Mouse (Mus musculus) hindbrain, embryonic 10.5 days (tissue): ENCODE measurements around the gene G3bp2. TPM values are rescaled to one million over a fixed set of nuclear protein-coding genes. Genes with fewer than 3 reads are reported as not detected.

Source experiments
- DNase-seq: peaks from one replicate; pipeline ENCODE4 v3.0.0-alpha.2; 2017; ENCODE audit warnings: low spot score
- H3K27ac ChIP-seq: fragments of 300-500 bp; sonication (generic); 2 replicates; pipeline ENCODE4 v1.5.1; 2016; ENCODE audit warnings: mild to moderate bottlenecking, moderate library complexity
- H3K27me3 ChIP-seq: fragments of 300-500 bp; sonication (generic); 2 replicates; pipeline ENCODE4 v1.6.1; 2016; ENCODE audit warnings: mild to moderate bottlenecking; ENCODE audit not compliant: poor library complexity, insufficient read depth, severe bottlenecking
- H3K36me3 ChIP-seq: fragments of 300-500 bp; sonication (generic); 2 replicates; pipeline ENCODE4 v1.6.1; 2016; ENCODE audit warnings: mild to moderate bottlenecking, moderate library complexity
- H3K4me1 ChIP-seq: fragments of 300-500 bp; sonication (generic); replicated peaks from 2 replicates; pipeline ENCODE4 v1.6.1; 2016; ENCODE audit warnings: mild to moderate bottlenecking
- H3K4me3 ChIP-seq: fragments of 300-500 bp; sonication (generic); 2 replicates; pipeline ENCODE4 v1.5.1; 2016; ENCODE audit warnings: mild to moderate bottlenecking, moderate library complexity
- H3K9me3 ChIP-seq: fragments of 300-500 bp; sonication (generic); 2 replicates; pipeline ENCODE4 v1.6.1; 2016; ENCODE audit warnings: mild to moderate bottlenecking, moderate library complexity
- WGBS: fragments of 180-500 bp; shearing (Covaris S2); methylation state at CpG from one replicate; pipeline ENCODE4 v1.1.7; 2016; 5-methylcytosine and 5-hydroxymethylcytosine counted together
- polyA plus RNA-seq: library from polyadenylated mRNA; unstranded; fragments of >200 nt; fragmentation: Nextera tagmentation; extraction: Ambion mirVana; gene quantifications from 2 replicates; pipeline ENCODE4 v1.2.1, GENCODE M21; 2016

Gene G3bp2
- polyA plus RNA-seq, 1 experiment from 2014 or later = 273 TPM

DNA sequence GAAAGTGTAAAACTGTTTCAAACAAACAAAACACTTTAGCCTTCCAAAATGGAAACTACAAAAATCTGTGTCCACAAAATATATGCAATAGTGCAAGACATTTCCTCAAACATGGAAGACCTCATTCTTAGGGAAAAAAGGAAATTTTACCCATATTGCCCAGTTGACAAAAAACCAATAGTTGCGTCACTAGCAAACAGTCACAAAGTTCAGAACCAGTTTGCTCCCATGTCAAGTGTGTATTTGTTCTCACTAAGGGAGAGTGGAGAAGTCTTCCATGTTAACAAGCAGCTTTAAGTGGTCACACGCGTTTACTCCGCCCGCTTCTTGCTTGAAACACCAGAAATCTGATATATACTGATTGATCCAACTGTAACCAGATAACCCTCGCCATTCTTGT, 30.7 kb downstream of the G3bp2 start:
- H3K36me3 ChIP-seq = peaks cover 68% of the 10 kb centered on the region
- WGBS = 95% methylated on average over 6 of the region's 6 CpGs
- no peaks in the 10 kb centered on the region for H3K4me1 ChIP-seq
- H3K9me3 ChIP-seq = no peaks in the 10 kb centered on the region
- no peaks in the 10 kb centered on the region for H3K27me3 ChIP-seq
- DNase-seq = no peak
- no peak overlapping the region for H3K4me3 ChIP-seq
- H3K27ac ChIP-seq = no peak overlapping the region

DNA sequence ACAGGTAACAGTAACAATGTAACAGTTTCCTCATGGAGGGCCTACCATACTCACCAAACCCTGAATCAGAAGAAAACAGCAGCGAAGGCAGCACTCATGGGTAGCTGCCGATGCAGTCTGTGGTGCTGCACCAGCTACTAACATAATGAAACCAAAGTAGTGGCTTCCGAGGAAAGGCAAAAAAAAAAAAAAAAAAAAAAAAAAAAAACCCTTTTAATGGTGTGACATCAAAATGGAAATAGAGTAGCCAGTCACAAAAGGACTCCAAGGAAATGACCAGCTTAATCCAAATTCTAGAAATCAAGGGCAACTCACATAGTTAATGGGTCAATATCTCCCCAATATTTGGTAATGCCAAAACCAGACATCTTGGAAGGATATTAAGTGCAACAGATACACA, 33.1 kb downstream of the G3bp2 start:
- Histone ChIP-seq H3K36me3 (peaks cover 44% of the 10 kb centered on the region), H3K9me3 (no peaks in the 10 kb centered on the region), H3K4me1 (no peaks in the 10 kb centered on the region), H3K27ac (no peak overlapping the region), H3K27me3 (no peaks in the 10 kb centered on the region), H3K4me3 (no peak overlapping the region)
- DNase-seq = no peak
- WGBS = 84% methylated on average over 3 of the region's 3 CpGs

DNA sequence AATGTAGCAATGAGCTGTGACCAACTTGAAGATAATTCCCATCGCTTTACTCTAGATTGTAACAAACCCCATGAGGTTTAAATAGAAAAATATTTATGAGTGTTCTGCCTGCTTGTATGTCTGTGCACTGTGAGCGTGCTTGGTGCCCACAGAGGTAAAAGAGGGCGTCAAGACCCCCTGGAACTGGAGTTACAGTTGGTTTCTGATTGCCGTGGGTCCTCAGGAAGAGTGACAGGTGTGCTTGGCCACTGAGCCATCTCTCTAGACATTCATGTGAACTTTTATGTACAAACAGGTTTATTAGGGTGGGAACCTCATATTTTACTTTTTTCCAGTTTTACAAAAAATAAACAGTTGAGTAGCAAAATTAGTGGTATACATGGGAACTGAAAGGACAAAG, 39.7 kb downstream of the G3bp2 start, which contains the start of gene Cdkl2:
TSS of gene Cdkl2 (minus strand) at position 101 of the 400 bp plus-strand sequence.
- 79% methylated on average over 4 of the region's 4 CpGs for WGBS
- Histone ChIP-seq H3K4me3 (peak within 1 kb of the TSS; percentile 80), H3K27ac (peak within 1 kb of the TSS; percentile 73; the same call in 1 of the 2 replicates), H3K4me1 (peaks cover 12% of the 10 kb centered on the region; the same call in 1 of the 2 replicates), H3K9me3 (no peaks in the 10 kb centered on the region), H3K36me3 (no peaks in the 10 kb centered on the region), H3K27me3 (peaks cover 36% of the 10 kb centered on the region)
- no peak for DNase-seq

DNA sequence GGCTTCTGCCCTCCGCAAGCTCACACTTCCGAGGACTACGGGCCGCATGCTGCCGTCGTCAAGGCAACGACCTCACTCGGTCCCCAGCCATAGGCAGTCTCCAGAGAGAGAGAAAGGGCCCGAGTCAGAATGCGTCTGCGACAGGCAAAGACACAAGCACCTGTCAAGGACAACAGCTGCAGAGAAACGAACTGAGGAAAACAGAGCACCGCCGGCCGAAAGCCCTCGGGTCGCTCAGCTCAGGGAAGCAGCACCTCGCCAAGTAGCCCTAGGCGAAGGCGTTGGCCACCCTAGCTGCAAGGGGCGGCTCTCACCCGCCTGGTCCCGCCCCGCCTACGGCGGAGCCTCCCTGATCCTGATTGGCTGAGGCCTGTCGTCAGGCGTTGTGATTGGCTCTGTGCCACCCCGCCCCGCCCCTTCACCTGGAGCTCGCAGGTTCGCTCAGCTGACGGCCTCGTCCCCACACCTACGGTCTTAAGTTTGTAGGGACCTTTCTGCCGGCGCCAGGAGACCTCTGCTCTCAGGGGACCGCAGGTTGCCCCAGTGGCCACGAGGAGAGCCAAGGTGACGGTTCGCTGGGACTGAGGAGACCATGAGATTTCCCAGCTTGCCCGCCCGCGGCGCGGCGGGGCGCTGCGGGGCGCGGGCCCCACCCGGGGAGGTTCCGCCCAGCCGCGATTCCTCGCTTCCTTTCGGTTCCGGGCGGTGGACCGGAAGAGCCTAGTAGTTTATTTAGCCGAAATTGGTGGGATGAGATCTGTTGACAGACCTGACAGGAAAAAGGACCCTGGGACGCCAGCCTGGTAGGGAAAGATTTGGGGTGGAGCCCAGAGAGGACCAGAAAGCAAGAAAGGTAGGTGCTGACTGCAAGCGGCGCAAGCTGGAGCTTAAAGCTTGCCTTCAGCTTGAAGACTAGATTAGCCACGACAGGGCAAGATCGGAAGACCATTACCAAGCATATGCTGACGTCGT, 40.9 kb downstream of the G3bp2 start:
- no peaks in the 10 kb centered on the region for H3K36me3 ChIP-seq
- H3K27ac ChIP-seq = peak overlapping the region; percentile 73; the same call in 1 of the 2 replicates
- peaks cover 12% of the 10 kb centered on the region; the same call in 1 of the 2 replicates for H3K4me1 ChIP-seq
- H3K4me3 ChIP-seq = peak overlapping the region; percentile 80
- DNase-seq = peak; percentile 89
- peaks cover 36% of the 10 kb centered on the region for H3K27me3 ChIP-seq
- under 1% methylated on average over 68 of the region's 68 CpGs for WGBS
- no peaks in the 10 kb centered on the region for H3K9me3 ChIP-seq

DNA sequence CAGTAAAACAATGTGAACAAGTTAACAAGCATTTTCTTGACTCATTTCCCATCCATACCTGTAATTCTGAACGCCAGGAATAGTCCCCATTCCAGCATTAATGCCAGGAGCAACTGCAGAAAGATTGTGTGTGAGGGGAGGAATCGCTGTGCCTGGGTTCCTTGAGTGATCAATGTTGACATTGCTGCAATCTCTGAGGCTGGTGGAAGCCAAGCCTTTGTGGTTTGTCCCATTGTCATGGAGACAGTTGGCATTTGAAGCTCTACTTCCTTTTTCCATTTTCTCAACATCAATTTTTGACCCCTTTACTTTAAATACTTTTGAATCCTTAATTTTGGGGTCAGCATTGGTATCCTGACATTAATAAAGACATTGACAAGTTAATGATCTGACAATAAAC, 63.6 kb downstream of the G3bp2 start:
- Histone ChIP-seq H3K36me3 (no peaks in the 10 kb centered on the region), H3K4me1 (no peaks in the 10 kb centered on the region), H3K9me3 (no peaks in the 10 kb centered on the region), H3K27me3 (no peaks in the 10 kb centered on the region), H3K27ac (no peak overlapping the region), H3K4me3 (no peak overlapping the region)
- no peak for DNase-seq
- 67% methylated on average over 2 of the region's 2 CpGs for WGBS

DNA sequence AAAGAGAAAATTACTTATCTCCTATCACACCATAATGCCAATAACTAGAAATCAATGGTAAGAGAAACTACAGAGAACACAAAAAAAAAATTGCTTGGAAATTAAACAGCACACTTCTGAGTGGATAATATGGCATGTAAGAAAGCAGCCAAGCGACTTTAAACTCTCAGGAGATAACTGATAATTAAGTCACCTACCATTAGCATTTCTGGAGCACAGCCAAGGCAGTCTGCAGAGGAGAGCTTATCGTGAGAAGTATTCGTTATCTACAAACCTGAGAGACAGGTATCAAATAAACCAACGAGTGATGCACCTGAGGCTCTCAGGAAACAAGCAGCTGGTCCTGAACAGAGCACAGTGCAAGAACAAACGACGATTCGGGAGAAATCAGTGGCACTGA, 71.8 kb downstream of the G3bp2 start:
- WGBS = 83% methylated on average over 7 of the region's 7 CpGs
- DNase-seq = no peak
- Histone ChIP-seq H3K36me3 (no peaks in the 10 kb centered on the region), H3K9me3 (no peaks in the 10 kb centered on the region), H3K4me1 (no peaks in the 10 kb centered on the region), H3K27ac (no peak overlapping the region), H3K4me3 (no peak overlapping the region), H3K27me3 (no peaks in the 10 kb centered on the region)

DNA sequence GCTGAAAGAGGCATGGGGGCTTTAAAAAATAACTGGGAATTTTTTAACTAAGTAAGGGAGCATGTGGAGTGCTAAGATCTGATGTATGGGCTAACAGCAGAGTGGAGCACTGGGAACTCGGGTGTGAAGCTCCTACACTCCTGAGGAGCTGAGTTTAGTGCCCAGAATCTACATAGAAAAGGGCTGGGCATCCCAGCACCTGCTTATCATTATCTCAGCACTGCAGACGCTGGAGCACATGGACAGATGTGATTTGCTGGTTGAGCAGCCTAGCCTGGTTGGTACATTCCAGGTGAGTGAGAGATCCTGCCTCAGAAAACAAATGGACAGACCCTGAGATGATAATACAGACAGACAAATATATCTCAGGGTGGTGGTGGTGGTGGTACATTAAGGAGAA, 73.7 kb downstream of the G3bp2 start:
- Histone ChIP-seq H3K4me3 (no peak overlapping the region), H3K36me3 (no peaks in the 10 kb centered on the region), H3K4me1 (no peaks in the 10 kb centered on the region), H3K9me3 (no peaks in the 10 kb centered on the region), H3K27ac (no peak overlapping the region), H3K27me3 (no peaks in the 10 kb centered on the region)
- DNase-seq = no peak
- WGBS = 52% methylated on average over 2 of the region's 2 CpGs

DNA sequence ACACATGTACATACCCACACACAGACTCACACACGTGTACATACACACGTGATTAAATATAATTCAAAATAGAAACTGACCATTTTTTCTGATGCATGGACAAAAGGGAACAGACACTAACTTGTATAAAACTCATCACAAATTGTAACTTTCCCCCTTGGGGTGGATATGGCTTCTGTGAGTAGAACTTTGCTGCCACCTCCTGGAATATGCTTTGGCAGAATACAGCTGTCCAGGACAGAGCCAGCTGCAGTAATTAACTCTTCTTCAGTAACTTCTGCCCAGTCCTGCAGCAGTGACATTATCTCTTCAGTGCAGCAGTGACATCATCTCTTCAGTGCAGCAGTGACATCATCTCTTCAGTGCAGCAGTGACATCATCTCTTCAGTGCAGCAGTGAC, 80.5 kb downstream of the G3bp2 start:
- H3K4me1 ChIP-seq = no peaks in the 10 kb centered on the region
- H3K36me3 ChIP-seq = no peaks in the 10 kb centered on the region
- no peaks in the 10 kb centered on the region for H3K27me3 ChIP-seq
- peaks cover 11% of the 10 kb centered on the region for H3K9me3 ChIP-seq
- no peak overlapping the region for H3K27ac ChIP-seq
- WGBS = 69% methylated on average over 2 of the region's 2 CpGs
- peak; percentile 27 for DNase-seq
- H3K4me3 ChIP-seq = no peak overlapping the region

Other genes starting within 250 kb of the G3bp2 start
- 59.2 and 62.9 TPM in 2 replicates for gene Rchy1, start 120.7 kb downstream of the G3bp2 start, polyA plus RNA-seq
- not detected in 2 replicates for gene Odaph, start 96.2 kb downstream of the G3bp2 start, polyA plus RNA-seq
- 0.34 and 0.77 TPM in 2 replicates for gene Cdkl2, start 39.8 kb downstream of the G3bp2 start, polyA plus RNA-seq
- gene Uso1, start 54.2 kb upstream of the G3bp2 start, polyA plus RNA-seq = 36.6 and 38.5 TPM in 2 replicates
- gene U90926, start 131.7 kb upstream of the G3bp2 start, polyA plus RNA-seq = not detected in 2 replicates
- 0.16 and 0.22 TPM in 2 replicates for gene Ppef2, start 172.6 kb upstream of the G3bp2 start, polyA plus RNA-seq
- 3.8 and 5.7 TPM in 2 replicates for gene Naaa, start 194.5 kb upstream of the G3bp2 start, polyA plus RNA-seq
- gene Sdad1, start 226.8 kb upstream of the G3bp2 start, polyA plus RNA-seq = 35.3 and 53.7 TPM in 2 replicates
- gene Cxcl9, start 244.4 kb upstream of the G3bp2 start, polyA plus RNA-seq = not detected in 2 replicates
- gene Art3, start 248.1 kb upstream of the G3bp2 start, polyA plus RNA-seq = 1.6 and 2.7 TPM in 2 replicates